Mouse (Mus musculus): Measurements from ENCODE around the gene Ildr1.

Gene Ildr1

DNA sequence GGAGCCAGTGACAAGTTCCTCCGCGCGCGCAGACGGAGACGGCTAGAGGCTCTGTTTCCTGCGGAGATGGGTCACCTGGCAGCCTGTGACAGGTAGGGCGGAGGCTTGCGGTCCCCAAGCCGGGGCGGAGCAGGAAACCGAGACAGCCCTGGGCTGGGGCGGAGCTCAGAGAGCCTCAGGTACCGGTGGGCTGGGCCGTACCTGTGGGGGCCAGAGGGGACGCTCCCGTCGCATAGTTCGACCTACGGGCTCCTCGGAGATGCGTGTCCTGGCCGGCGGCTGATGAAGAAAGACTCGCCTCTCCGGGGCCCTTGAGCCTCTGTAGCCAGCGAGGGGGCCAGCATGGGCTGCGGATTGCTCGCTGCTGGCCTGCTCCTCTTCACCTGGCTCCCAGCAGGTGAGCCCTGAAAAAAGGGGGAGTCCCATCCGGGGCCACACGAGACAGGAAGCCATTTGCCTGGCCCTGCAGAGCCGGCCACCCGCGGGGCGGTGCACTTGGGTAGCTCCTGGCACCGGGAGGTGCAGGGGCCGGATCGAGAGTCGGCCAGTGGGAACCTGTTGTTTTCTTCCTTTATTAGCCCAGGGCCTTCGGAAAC lies at the start of gene Ildr1:
TSS of gene Ildr1 (plus strand) at position 161 of the 596 bp plus-strand sequence.
- DNase-seq, result peak; percentile 17 to 20

DNA sequence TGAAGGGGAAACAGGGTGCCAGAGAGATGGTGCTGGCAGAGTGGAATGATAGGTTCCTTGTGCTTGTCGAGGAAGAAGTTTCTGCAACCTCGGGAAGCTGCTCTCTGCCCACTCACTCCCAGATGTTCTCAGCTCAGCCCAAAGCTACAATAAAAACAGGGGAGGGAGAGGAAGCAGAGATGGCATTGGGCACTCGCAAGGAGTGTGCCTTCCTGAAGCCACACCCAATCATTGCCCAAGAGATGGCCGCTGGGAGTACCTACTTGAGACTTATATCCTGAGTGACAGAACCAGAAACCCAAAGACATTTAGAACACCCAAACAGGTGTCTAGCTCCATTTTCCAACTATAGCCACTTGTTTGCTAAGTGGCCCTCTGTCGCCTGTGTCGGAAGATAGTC lies 48.7 kb upstream of the Ildr1 start:
- DNase-seq, result no peak

DNA sequence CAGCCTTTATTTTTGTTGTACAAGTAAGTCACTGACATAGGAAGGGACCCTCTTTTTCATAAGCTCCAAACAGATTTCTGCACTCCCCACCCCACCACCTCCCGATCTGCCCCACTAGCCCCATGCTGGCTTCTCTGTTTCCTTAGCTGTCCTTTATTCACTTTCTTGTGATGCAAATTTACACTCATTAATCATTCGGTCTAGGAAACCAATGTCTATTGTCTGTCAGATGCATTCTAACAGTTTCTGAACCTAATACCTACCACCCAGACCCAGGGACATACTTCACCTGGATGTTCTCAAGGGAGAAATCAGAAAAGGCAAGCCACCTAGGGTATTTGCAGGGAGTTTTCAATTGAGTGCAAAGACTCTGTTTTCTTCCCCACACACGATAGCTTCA lies 44.5 kb upstream of the Ildr1 start:
- DNase-seq, result no peak

DNA sequence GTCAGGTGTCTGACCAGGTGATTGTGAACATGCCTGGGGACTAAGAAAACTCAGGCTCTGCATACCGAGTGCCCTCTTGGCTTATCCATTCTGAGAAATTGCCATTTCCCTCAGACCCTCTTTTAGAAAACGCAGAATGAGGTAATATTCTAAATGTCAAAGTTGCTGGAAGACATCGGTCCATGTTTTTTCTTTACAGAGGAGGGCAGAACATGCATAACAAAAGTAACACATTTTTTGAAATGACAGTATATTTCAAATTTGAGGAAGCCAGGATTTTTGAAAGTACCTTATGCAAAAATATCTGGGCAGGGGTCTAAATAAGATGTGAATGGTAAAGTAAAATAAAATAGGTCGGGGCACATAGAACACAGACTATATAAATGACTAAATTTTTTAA lies 43.3 kb upstream of the Ildr1 start:
- no peak for DNase-seq

DNA sequence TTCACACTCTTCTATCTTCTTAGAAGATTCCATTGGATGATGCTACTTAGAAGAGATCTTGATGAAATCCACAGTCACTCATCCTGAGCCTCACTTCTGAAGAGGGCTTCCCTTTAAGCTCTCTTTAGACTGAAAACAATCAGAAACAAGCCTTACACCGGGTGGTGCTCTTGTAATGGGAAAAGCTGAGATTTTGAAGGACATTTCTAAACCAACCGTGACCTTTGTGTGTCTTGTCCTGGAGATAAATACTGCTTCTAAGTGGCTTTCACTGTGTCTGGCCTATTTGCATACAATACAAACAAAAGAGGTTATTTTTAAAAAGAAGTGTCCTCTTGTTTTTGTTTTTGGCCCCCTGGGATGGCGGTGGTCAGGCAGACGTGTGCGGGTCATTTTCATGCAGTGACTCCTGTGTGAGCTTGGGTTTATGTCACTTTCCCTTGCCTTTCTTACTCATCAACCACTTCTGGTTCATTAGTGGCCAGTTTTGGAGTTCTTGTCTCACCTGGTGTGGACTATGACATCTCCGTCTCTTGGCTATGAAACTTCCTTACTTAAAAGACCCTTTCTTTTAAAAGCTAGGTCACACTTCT lies 42.5 kb upstream of the Ildr1 start:
- DNase-seq, result no peak

DNA sequence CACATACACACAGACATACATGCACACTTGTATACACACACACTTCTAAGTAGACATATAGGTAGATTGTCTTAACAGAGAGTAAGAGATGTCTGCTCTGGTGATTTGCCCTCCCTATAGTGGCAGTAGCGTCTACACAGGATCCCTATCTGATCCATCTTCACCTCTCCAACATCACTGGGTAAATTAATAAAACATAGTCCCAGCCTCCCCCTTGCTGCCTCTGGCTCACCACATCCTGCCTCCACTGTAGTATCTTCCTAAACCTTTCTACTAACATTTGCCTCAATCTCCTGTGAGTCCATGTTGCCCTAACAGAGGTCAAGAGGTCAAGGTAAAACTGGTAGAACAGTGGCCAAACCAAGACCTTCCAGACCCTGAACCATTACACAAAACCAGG lies 38.6 kb upstream of the Ildr1 start:
- DNase-seq, result no peak

DNA sequence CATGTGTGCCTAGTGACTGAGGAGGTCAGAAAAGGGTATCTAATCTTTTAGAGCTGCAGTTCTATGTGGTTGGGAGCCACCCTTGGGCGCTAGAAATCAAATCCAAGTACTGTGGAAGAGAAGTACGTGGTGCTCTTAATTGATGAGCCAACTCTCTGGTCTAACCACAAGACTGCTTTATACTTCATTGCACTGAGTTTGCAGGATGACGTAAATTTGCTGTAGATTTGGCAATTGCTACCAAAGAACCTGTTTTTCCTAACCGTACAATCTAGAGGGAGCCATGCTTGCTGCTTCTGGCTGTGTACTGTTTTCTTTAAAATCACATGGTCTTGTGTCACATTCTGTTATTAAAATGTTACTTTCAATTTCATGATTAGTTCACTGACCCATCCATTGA lies 37.9 kb upstream of the Ildr1 start:
- no peak for DNase-seq

DNA sequence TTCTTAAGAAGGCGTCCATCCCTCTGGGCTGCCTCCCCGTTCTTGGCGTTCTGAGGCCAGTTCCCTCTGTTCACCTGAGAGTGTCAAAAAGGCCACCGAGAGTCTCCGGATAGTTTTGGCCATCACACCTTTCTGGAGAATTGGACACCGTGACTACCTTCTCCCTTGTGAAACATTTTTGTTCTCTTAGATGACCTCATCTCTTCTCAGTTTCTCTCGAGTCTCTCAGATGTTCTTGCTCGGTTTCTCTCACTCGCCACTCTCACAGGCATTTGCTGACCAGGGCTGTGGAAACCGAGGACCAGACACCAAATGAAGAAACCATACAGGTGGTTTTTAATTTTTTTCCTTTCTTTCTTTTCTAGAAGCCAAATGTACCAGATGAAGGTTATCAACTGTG lies 32.4 kb upstream of the Ildr1 start:
- DNase-seq, result no peak

DNA sequence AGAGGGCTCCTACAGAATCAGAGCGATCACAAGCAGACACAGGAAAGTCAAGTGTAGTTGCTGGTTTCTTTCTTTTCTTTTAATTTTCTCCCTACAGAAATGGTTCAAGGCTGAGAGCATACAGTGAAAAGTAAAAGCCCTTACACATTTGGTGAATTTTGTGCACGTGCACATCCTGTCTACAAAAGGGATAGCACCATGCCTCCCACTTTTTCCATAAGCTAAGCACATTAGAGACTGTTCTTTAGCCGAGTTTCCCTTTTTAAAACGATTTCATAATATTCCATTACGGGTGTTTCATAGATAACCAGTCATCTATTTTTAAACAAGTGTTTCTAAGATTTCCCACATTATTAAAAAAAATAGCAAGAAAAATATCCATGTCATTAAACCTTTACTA lies 30.3 kb upstream of the Ildr1 start:
- no peak for DNase-seq

DNA sequence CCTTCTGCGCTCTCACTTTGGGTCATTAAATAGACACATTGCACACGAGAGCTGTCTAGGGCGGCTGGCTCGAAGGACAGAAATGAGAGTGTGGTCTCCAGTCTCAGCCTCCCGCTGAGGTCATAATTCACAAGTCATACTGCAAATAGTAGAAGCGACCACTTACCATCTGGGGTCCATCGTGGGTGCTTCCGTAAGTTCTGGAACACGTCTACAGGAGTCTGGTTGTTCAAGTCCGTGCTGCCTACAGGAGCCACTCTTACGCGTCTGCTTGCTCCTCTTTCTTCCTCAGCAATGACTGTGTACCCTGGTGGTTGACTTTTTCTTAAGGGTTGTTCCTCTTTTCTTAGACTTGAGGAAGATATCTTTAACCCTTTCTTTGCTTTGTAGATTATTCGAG lies 28.0 kb upstream of the Ildr1 start, which contains the start of gene Cd86:
TSS of gene Cd86 (minus strand) at position 300 of the 400 bp plus-strand sequence.
- no peak for DNase-seq

DNA sequence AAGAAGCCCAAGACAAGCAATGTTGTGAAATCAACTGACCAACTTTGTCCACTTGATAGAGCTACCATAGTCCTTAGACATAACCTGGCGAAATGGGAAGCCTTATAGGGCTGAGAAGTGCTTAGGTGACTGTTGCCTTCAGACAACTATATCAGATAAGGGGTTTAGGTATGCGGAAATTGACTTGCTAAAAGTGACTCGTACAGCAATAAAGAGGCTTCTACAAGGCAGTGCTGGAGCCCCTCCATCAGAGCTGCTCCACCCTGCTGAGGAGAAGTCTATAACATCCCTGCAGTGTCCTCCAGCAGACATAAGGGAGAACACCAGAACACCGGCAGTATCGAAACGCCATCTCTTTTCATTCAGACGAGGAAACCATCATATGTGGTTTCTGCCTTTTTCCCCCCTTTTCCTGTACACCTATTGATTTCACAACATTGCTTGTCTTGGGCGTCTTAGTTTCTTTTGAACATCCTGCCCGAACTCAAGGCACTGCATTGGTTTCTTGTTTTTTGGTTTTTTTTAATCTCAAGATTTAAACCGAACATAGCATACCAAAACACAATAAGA lies 27.2 kb upstream of the Ildr1 start:
- no peak for DNase-seq

DNA sequence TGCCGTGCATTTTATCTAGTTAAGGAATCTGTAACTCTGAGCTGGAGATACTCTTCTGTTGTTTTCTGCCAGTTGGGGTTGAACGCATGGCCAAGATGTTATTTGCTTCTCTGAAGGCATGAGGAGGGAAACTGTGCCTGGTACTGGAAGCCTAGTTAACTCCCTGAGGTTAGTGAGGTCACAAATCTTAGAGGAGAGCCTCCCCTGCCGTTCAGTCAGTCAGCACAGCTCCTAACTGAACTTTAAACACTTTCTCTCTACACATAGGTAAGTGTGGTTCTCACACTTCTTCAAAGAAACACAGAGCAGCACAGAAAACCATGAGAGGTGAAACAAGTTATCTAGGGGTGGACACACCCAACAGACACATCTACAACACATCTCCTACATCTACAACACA lies 23.2 kb upstream of the Ildr1 start:
- DNase-seq, result no peak

DNA sequence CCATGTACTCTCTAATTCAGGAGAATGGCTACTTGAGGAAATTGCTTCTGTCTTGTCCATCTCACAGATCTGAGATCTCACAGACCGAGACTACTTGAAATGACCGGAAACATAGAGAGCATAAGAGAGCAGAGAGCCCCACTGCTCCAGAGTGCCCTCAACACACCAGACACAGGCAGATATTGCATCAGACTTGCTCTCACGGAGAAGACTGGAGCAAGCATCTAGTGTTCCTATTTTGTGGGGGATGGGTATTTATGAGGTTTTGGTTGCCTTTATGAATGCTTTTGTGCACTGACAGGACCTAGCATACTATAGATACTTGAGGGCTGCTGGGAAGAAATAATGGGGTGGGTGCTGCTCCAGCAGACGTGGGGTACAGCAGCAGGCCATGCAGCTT lies 20.6 kb upstream of the Ildr1 start:
- DNase-seq, result no peak

DNA sequence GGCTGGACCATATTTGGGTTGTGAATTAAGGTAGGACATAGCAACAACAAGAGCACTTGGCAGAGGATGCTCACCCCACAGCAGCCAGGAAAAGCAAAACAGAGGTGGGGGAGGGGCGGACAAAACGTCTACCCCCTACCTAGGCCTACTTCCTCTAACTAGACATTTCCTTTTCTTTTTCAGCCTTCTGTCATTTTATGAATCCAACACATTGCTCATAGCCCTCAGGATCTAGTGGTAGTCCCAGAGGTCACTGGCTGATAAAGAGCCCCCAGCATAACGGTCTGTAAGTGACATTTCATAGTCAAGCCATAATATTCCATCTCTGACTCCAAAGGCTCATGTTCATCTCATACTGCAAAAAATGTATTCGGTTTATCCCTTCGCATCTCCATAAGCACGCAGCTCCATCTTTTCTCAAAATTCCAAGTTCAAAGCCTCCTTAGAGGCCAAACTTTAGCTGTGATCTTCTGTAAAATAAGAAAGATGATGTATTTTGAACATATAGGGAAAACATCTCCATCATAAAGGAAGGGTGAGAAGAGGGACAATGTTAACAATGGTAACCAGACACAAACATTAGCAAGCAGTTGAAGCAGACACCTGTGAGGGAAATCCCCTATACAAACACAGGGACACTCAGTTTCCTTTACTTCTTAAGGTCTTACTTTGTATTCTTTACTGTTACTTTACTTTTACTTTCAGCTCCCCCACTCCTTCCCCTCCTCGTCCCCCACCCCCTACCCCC lies 19.1 kb upstream of the Ildr1 start:
- DNase-seq, result no peak

DNA sequence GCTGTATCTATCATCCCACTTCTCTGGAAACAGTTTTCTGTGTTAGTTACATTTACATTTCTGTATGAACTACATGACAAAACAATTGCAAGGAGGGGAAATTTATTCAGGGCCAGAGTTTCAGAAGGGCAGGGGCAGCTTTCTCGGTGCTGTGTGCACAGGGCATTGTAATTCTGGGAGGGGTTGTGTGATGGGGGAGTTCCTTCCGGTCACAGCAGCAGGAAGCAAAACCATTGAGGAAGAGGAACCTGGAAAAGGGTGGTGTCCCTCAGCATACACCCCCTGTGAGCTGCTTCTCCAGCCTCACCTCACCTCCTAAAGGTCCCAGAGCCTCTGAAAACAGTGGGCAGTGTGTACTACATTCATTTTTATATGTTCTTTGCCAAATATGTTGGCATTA lies 18.5 kb upstream of the Ildr1 start:
- DNase-seq, result no peak

DNA sequence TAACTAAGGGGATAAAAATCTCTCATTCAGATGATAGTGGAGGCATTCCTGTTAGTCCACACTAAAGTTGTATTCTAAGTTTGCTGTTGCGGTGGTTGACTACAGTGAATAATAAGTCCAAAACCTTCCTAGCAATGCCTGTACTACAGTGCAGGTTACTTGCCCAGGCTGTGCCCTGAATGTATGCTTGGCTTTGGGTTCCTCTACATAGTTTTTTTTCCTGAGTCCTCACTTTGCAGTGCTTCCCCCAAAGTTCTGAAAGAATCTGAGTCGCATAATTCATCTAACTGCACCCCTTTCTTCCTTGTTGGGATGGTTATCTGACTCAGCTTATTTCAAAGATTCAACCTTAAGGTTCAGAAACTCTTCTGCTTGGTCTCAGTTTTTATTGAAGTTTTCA lies 17.9 kb upstream of the Ildr1 start:
- DNase-seq, result no peak

DNA sequence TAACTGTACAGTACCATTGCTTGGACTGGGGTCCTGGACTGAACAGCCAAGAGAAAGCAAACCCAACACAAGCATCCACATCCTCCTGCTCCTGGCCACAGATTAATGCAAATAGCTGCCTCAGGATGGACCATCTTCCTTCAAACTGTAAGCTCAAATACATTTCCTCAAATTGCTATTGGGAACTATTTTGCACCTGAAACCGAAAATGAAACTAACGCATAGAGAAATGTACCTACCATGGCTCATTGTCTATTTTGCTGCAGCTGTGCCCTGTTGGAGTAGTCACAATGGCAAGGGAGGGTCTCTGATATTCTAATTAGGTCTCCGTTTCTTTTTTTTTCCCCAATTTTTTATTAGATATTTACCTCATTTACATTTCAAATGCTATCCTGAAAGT lies 11.9 kb upstream of the Ildr1 start:
- DNase-seq, result no peak

DNA sequence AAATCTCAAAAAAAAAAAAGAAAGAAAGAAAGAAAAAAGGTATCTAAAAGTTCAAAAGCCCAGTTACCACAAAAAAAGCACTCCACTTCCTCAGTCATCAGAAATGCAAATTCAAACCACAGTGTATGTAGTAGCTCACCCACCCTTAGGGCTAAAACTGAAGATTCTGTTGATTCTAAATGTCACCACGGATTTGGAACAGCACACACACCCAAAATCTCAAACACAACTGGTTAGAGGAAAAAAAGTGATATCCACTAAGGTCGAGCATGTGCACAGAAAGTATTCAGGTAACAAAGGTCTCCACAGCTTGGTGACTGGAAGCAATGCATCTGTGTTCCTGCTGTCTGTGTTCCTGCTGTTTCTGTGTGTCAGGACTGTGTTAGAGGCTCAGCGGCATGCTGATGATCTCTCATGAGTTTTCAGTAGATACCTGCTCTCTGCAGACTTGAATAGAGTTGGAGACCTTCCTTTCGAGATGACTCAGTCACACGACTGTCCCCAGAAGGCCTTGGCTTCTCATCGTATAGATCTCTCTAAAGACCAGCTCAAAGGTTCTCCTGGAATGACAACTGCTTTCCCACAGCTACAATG lies 9.4 kb upstream of the Ildr1 start:
- DNase-seq, result no peak

DNA sequence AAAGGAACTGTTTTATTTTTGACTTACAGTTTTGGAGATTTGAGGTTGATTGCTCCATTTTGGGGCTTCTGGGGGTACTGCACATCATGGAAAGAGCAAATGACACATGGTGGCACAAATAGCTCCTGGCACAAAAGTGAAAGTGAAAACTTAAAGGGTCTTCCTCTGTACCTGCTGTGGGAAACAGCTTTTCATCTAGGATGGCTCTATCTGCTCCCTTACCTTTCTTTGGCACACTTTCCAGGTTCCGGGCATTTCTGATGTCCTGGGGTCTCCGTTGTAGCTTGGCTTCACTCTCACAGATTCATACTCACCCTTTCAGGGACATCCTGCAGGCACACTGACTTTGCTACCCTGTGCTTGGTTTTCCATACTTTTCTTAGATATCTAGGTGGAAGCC lies 5.7 kb upstream of the Ildr1 start:
- no peak for DNase-seq

DNA sequence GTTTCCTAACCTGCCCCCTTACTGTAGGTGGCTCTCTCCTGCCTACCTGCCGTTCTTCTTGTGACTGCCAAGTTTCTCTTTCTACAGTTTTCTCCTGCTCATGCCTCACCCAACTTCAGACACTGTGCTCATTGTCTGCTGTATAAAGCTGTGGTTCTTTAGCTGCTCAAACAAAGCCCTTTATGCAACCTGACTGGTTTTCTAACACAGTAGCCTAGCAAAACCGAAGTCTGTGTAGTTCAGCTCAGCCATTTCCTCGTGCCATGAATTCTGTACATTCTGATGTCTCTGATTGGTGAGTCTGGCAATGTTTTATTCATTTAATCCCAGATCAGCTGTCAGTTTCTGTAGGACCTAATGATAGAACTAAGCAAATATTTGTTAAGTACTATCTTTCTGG lies 2.3 kb upstream of the Ildr1 start:
- no peak for DNase-seq

DNA sequence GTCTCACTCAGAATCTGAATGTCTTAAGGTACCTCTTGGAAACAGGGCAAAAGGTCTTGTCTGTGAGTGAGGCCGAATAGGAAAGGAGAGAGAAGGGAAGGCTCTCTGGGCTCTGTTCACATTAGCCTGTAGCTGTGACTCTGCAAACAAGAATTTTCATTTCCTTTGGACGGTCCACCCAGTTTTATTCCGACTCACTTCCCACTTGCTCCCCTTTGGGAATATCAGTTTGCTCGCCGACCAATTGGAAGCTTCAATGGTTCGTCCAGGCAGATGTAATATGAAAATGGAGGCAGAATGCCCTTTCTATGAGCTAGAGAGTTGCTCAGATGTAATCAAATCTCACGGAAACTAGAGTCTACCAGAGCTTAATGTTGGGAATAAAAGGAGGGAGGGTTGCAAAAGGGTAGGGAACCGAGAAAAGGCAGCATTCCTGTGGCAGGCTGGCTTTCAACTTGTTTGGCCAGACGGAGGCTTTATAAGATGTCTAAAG lies 1.1 kb downstream of the Ildr1 start:
- no peak for DNase-seq

DNA sequence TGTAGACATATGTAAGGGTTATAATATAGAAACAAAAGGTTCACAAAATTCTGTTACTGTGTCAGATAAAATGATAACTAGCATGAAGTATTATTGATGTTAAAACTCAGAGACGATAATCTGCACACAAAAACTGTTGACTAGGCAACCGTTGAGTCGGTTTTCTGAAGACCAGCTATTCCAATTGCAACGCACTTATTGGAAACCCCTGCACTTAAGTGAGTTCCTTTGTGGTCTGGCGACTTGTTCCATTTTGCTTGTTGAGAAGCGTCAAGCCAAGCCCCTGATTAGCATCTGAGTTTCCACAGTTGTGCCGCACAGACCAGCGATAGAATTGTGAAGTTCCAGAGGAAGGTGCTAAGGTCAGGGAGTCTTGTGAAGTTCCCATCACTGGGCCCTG lies 3.6 kb downstream of the Ildr1 start:
- no peak for DNase-seq

DNA sequence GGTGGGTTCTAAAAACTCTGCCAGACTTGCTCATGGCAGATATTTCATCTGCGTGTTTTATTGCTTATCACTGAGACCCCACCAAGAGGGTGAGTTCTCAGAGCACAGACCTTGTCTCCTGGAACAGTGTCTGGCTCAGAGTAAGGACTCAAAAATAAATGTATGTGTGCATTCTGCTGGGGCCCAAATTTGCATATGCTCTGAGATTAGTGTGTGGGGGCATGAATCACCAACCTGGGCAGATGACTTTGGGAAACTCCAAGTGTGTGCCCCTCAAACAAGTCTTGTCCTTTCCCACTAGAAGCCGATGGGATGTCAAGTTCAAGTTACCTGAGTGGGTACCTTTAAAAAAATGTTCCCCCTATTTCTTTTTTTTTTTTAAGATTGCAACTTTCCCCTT lies 6.7 kb downstream of the Ildr1 start:
- DNase-seq, result no peak

Measured in cerebellum, postnatal 14 days (tissue).